Mouse (Mus musculus) limb, embryonic 13.5 days (tissue): ENCODE measurements around the gene Uxt. TPM values are rescaled to one million over a fixed set of nuclear protein-coding genes. Genes with fewer than 3 reads are reported as not detected.

Experiments
- ATAC-seq: fragments of 200-750 bp; cut with Nextera tagmentation; 2 replicates; pipeline ENCODE4 v1.8.0; 2017; ENCODE audit warnings: low read depth, moderate number of reproducible peaks, moderate TSS enrichment; ENCODE audit not compliant: low FRiP score
- H3K27ac ChIP-seq: fragments of 300-500 bp; sonication (generic); 2 replicates; pipeline ENCODE4 v1.5.1; 2015; ENCODE audit warnings: inconsistent platforms, mild to moderate bottlenecking, moderate library complexity
- H3K27me3 ChIP-seq: fragments of 300-500 bp; sonication (generic); 2 replicates; pipeline ENCODE4 v1.6.1; 2015; ENCODE audit warnings: mild to moderate bottlenecking, inconsistent platforms
- H3K36me3 ChIP-seq: fragments of 300-500 bp; sonication (generic); 2 replicates; pipeline ENCODE4 v1.6.1; 2015; ENCODE audit warnings: inconsistent platforms, mild to moderate bottlenecking, moderate library complexity
- H3K4me1 ChIP-seq: fragments of 300-500 bp; sonication (generic); 2 replicates; pipeline ENCODE4 v1.6.1; 2015; ENCODE audit warnings: inconsistent platforms
- H3K4me2 ChIP-seq: fragments of 300-500 bp; sonication (generic); replicated peaks from 2 replicates; pipeline ENCODE4 v1.6.1; 2015; ENCODE audit warnings: inconsistent platforms, mild to moderate bottlenecking, moderate library complexity
- H3K4me3 ChIP-seq: fragments of 300-500 bp; sonication (generic); 2 replicates; pipeline ENCODE4 v1.5.1; 2015; ENCODE audit warnings: moderate library complexity, mild to moderate bottlenecking, inconsistent platforms
- H3K9ac ChIP-seq: fragments of 300-500 bp; sonication (generic); 2 replicates; pipeline ENCODE4 v1.6.1; 2015; ENCODE audit warnings: mild to moderate bottlenecking, inconsistent platforms
- H3K9me3 ChIP-seq: fragments of 300-500 bp; sonication (generic); 2 replicates; pipeline ENCODE4 v1.6.1; 2016; ENCODE audit warnings: inconsistent platforms
- WGBS: fragments of 180-500 bp; shearing (Covaris S2); methylation state at CpG from one replicate; pipeline ENCODE4 v1.1.7; 2015; 5-methylcytosine and 5-hydroxymethylcytosine counted together
- polyA plus RNA-seq: library from polyadenylated mRNA; unstranded; fragments of >200 nt; fragmentation: Nextera tagmentation; extraction: Ambion mirVana; gene quantifications from 2 replicates; pipeline ENCODE4 v1.2.1, GENCODE M21; 2015

The Uxt gene
- polyA plus RNA-seq: 46.7 and 53.2 TPM in 2 replicates

- peak within 1 kb of the TSS; percentile 65 for H3K27ac ChIP-seq
Observed at GRCm38 (mm10) chrX:20961477-20962378, at the start of gene Uxt. Gene Uxt, minus strand, starts transcription at chrX:20962017.

DNA sequence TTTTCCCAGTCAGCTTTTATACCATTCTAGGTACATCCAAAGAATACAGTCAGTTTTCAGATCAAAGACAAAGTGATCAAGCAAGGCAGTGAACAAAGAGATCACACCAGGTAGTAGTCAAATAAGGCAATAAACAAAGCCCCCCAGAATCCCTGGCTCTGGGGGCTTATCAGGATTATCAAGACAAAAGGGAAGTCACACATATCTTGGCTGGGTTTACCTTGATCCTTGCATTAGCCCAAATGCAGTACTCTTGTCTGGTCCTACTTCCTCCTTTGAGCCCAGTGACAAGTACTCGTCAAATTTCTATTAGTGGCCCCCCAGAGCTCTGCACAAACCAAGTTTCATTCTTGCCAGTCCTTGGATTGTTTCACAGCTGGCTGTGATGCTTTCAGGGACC, 19.1 kb upstream of the Uxt start:
- Histone ChIP-seq H3K9me3 (no peaks in the 10 kb centered on the region), H3K4me3 (no peak overlapping the region), H3K4me2 (no peak overlapping the region), H3K4me1 (no peaks in the 10 kb centered on the region), H3K36me3 (peaks cover 9% of the 10 kb centered on the region), H3K27ac (no peak overlapping the region), H3K27me3 (no peaks in the 10 kb centered on the region), H3K9ac (no peak overlapping the region)
- ATAC-seq: no peak
- 69% methylated on average over 1 of the region's 1 CpGs for WGBS

More at GRCm38 (mm10) chrX:20961477-20962378, at the start of gene Uxt:
- H3K4me2 ChIP-seq: peak within 1 kb of the TSS; percentile 60
- H3K36me3 ChIP-seq: no peaks in the 10 kb centered on the region; the same call in 1 of the 2 replicates
- H3K9me3 ChIP-seq: no peaks in the 10 kb centered on the region
- H3K9ac ChIP-seq: peak within 1 kb of the TSS; percentile 61
- H3K27me3 ChIP-seq: no peaks in the 10 kb centered on the region
- peak within 1 kb of the TSS; percentile 52 for H3K4me3 ChIP-seq
- H3K4me1 ChIP-seq: no peaks in the 10 kb centered on the region
- ATAC-seq: peak; percentile 98
- 20% methylated on average over 57 of the region's 57 CpGs for WGBS

GRCm38 (mm10) chrX:20950191-20950880, 11.5 kb downstream of the Uxt start, which contains the start of gene Elk1:
Gene Elk1, minus strand, starts transcription at chrX:20950608.
- peak; percentile 97 for ATAC-seq
- Histone ChIP-seq H3K4me2 (peak within 1 kb of the TSS; percentile 62), H3K4me3 (peak within 1 kb of the TSS; percentile 62), H3K9ac (peak within 1 kb of the TSS; percentile 72), H3K27ac (no peak within 1 kb of the TSS; the same call in 1 of the 2 replicates), H3K4me1 (no peaks in the 10 kb centered on the region), H3K9me3 (no peaks in the 10 kb centered on the region), H3K27me3 (no peaks in the 10 kb centered on the region), H3K36me3 (no peaks in the 10 kb centered on the region)
- 8% methylated on average over 22 of the region's 30 CpGs for WGBS

GRCm38 (mm10) chrX:20946055-20946454, 15.8 kb downstream of the Uxt start:
- Histone ChIP-seq H3K27ac (no peak overlapping the region), H3K9ac (no peak overlapping the region), H3K27me3 (no peaks in the 10 kb centered on the region), H3K9me3 (no peaks in the 10 kb centered on the region), H3K4me2 (no peak overlapping the region), H3K36me3 (no peaks in the 10 kb centered on the region; the same call in 1 of the 2 replicates), H3K4me1 (no peaks in the 10 kb centered on the region), H3K4me3 (no peak overlapping the region)
- ATAC-seq: no peak
- 14% methylated on average over 4 of the region's 4 CpGs for WGBS

- H3K27ac ChIP-seq: no peak overlapping the region
- WGBS: 88% methylated on average over 1 of the region's 1 CpGs
- H3K9ac ChIP-seq: no peak overlapping the region
- H3K4me3 ChIP-seq: no peak overlapping the region
- peaks cover 35% of the 10 kb centered on the region for H3K36me3 ChIP-seq
- H3K27me3 ChIP-seq: no peaks in the 10 kb centered on the region
- H3K4me2 ChIP-seq: no peak overlapping the region
- no peak for ATAC-seq
- H3K4me1 ChIP-seq: no peaks in the 10 kb centered on the region
- no peaks in the 10 kb centered on the region for H3K9me3 ChIP-seq
Observed at GRCm38 (mm10) chrX:20931963-20932362, 29.9 kb downstream of the Uxt start.

GRCm38 (mm10) chrX:20931364-20931763, 30.5 kb downstream of the Uxt start, which contains the start of gene Cfp:
Gene Cfp, minus strand, starts transcription at chrX:20931555.
- 91% methylated on average over 1 of the region's 1 CpGs for WGBS
- Histone ChIP-seq H3K4me3 (no peak within 1 kb of the TSS), H3K27ac (no peak within 1 kb of the TSS), H3K4me2 (no peak within 1 kb of the TSS), H3K36me3 (peaks cover 30% of the 10 kb centered on the region), H3K4me1 (no peaks in the 10 kb centered on the region), H3K9ac (no peak within 1 kb of the TSS), H3K9me3 (no peaks in the 10 kb centered on the region), H3K27me3 (no peaks in the 10 kb centered on the region)
- ATAC-seq: no peak

DNA sequence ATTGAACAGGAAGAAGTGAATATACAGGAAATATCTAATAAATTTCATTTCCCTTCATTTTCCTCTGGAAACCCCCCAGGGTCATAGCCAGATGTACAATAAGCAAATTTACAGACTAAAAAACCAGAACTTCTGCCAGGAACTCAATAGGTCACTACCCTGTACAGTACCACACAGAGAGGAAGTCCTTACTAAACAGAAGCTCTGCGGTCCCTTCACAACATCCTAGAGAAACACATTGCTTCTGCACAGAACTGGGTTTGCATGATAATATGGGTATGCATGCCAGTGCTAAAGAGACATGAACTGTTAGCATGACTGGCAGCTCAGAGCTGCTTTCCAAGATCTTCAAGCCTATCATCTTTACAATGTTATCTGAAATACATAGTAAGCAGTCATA, 32.0 kb downstream of the Uxt start:
- no peak for ATAC-seq
- Histone ChIP-seq H3K4me3 (no peak overlapping the region), H3K36me3 (peaks cover 18% of the 10 kb centered on the region), H3K9me3 (no peaks in the 10 kb centered on the region), H3K27ac (no peak overlapping the region), H3K4me2 (no peak overlapping the region), H3K4me1 (no peaks in the 10 kb centered on the region), H3K27me3 (no peaks in the 10 kb centered on the region), H3K9ac (no peak overlapping the region)
- WGBS: 79% methylated on average over 1 of the region's 1 CpGs

GRCm38 (mm10) chrX:20924976-20925375, 36.8 kb downstream of the Uxt start:
- H3K4me3 ChIP-seq: no peak overlapping the region
- no peaks in the 10 kb centered on the region for H3K4me1 ChIP-seq
- H3K27ac ChIP-seq: no peak overlapping the region
- ATAC-seq: no peak
- peaks cover 6% of the 10 kb centered on the region; the same call in 1 of the 2 replicates for H3K27me3 ChIP-seq
- peaks cover 13% of the 10 kb centered on the region for H3K36me3 ChIP-seq
- no peak overlapping the region for H3K4me2 ChIP-seq
- no peaks in the 10 kb centered on the region for H3K9me3 ChIP-seq
- no peak overlapping the region for H3K9ac ChIP-seq

- no peak overlapping the region for H3K9ac ChIP-seq
- peaks cover 14% of the 10 kb centered on the region; the same call in 1 of the 2 replicates for H3K27me3 ChIP-seq
- no peak overlapping the region for H3K4me3 ChIP-seq
- H3K4me2 ChIP-seq: no peak overlapping the region
- no peaks in the 10 kb centered on the region for H3K4me1 ChIP-seq
- no peak overlapping the region for H3K27ac ChIP-seq
- 73% methylated on average over 1 of the region's 1 CpGs for WGBS
- H3K9me3 ChIP-seq: no peaks in the 10 kb centered on the region
- no peak for ATAC-seq
- peaks cover 13% of the 10 kb centered on the region for H3K36me3 ChIP-seq
Observed at GRCm38 (mm10) chrX:20923506-20923905, 38.3 kb downstream of the Uxt start.

GRCm38 (mm10) chrX:20921366-20921765, 40.5 kb downstream of the Uxt start:
- WGBS: 46% methylated on average over 5 of the region's 5 CpGs
- H3K4me1 ChIP-seq: no peaks in the 10 kb centered on the region
- no peak overlapping the region for H3K27ac ChIP-seq
- H3K36me3 ChIP-seq: no peaks in the 10 kb centered on the region; the same call in 1 of the 2 replicates
- H3K27me3 ChIP-seq: peaks cover 14% of the 10 kb centered on the region; the same call in 1 of the 2 replicates
- ATAC-seq: no peak
- no peak overlapping the region for H3K4me3 ChIP-seq
- no peaks in the 10 kb centered on the region for H3K9me3 ChIP-seq
- no peak overlapping the region for H3K9ac ChIP-seq
- H3K4me2 ChIP-seq: peak overlapping the region; percentile 72

GRCm38 (mm10) chrX:20920844-20921364, 40.9 kb downstream of the Uxt start, which contains the start of gene Syn1:
Gene Syn1, minus strand, starts transcription at chrX:20921004.
- H3K27ac ChIP-seq: no peak within 1 kb of the TSS
- no peak within 1 kb of the TSS for H3K9ac ChIP-seq
- H3K27me3 ChIP-seq: peaks cover 14% of the 10 kb centered on the region; the same call in 1 of the 2 replicates
- peak within 1 kb of the TSS; percentile 43 for H3K4me3 ChIP-seq
- peak; percentile 95 for ATAC-seq
- no peaks in the 10 kb centered on the region for H3K9me3 ChIP-seq
- H3K4me2 ChIP-seq: peak within 1 kb of the TSS; percentile 72
- no peaks in the 10 kb centered on the region; the same call in 1 of the 2 replicates for H3K36me3 ChIP-seq
- H3K4me1 ChIP-seq: no peaks in the 10 kb centered on the region
- 14% methylated on average over 17 of the region's 44 CpGs for WGBS
